Mouse (Mus musculus): ENCODE results near the gene Gm28043. TPM values are rescaled to one million over a fixed set of nuclear protein-coding genes. Genes with fewer than 3 reads are reported as not detected.

The Gm28043 gene
- total RNA-seq, 2 experiments from 2014 or later: 5.3 to 5.8 TPM

DNA sequence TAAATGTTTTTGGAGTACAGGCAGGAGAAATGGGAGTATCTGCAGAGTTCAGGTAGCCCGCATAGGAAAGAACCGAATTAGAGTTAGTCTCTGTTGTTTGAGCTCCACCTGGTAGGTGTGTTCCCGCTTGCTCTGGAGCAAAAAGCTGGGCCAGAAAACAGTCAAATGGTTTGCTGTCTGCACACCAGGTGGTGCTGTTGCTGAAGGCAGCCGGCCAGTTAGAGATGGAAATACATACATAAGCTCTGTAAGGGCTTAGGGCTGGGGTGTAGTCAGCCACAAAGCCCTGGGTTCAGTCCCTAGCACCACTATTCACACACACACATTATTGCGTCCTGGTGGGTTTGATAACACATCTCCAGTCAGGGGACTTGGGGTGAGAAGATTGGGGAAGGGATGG lies 21.4 kb downstream of the Gm28043 start:
- DNase-seq (ENCODE audit: low spot score in 2 of 2): peak; percentile 47 to 50
- Histone ChIP-seq H3K4me3 (no peak overlapping the region), H3K27ac (no peak overlapping the region)
- TF ChIP-seq CTCF (conservative IDR thresholded peaks at IDR 0.05): peak; percentile 78

DNA sequence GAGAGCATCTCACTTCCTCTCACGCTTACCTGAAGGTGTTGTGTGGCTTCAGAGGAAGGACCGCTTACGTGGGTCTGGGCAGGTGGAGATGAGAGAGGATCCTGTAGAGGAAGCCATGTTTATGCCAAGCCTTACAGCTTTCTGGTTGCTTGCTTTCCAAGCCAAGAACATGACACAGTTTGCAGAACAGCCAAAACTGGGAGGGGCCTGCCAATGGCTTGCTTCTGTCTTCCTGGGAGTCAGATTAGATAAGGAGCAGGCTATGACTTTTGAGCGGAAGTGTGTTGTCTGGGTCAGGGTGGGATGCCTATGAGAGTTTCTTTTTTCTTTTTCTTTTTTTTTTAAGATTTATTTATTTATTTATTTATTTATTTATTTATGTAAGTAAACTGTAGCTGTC lies 22.7 kb downstream of the Gm28043 start:
- no peak for TF ChIP-seq CTCF (conservative IDR thresholded peaks at IDR 0.05)
- Histone ChIP-seq H3K27ac (no peak overlapping the region), H3K4me3 (no peak overlapping the region)
- DNase-seq (ENCODE audit: low spot score in 2 of 2): no peak

DNA sequence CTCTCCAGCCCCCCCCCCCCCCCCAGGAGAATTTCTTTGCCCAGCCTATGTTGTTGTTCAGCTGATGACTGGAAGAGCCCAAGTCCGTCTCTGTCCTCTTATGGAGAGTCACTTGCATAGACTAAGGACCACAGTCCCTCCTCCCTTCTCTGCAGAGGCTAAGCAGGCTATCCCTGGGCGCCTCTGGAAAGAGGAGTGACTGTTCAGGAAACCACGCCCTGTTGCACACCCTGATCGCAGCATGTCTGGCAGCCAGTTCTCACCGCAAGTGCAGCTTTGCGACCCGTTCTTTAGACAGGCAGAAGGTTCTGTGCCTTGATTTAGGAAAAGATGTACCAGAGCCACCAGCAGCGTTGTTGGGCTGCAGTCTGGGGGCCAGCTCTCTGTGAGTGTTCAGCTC lies 23.2 kb downstream of the Gm28043 start:
- no peak for TF ChIP-seq CTCF (conservative IDR thresholded peaks at IDR 0.05)
- no peak overlapping the region for H3K27ac ChIP-seq
- DNase-seq (ENCODE audit: low spot score in 2 of 2): no peak

DNA sequence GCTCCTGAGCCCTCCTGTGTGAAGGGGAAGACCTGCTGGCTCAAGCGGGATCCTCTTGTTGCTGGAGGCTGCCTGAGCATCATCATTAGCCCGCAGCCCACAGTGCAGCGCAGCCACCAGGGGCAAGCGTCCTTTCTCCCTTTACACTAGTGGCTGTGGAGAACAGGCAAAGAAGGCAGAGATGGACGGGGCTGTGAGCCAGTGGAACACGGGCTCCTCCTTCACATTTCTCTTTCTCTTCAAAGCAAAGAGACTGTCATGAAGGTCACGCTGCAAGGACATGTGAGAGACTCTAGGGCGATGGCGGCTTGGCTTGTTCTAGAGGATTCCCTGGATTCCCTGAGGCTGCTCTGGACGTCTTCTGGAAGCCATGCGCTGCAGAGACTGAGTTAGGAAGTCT lies 26.3 kb downstream of the Gm28043 start:
- DNase-seq (ENCODE audit: low spot score in 2 of 2): no peak
- Histone ChIP-seq H3K27ac (no peak overlapping the region), H3K4me3 (no peak overlapping the region)
- TF ChIP-seq CTCF (conservative IDR thresholded peaks at IDR 0.05): no peak

More for the DNA sequence above, 23.2 kb downstream of the Gm28043 start:
- no peak overlapping the region for H3K4me3 ChIP-seq

GRCm38 (mm10) chr17:29642219-29642618 lies 27.5 kb downstream of the Gm28043 start:
- no peak overlapping the region for H3K4me3 ChIP-seq
- DNase-seq (ENCODE audit: low spot score in 2 of 2): no peak
- TF ChIP-seq CTCF (conservative IDR thresholded peaks at IDR 0.05): no peak
- H3K27ac ChIP-seq: no peak overlapping the region

DNA sequence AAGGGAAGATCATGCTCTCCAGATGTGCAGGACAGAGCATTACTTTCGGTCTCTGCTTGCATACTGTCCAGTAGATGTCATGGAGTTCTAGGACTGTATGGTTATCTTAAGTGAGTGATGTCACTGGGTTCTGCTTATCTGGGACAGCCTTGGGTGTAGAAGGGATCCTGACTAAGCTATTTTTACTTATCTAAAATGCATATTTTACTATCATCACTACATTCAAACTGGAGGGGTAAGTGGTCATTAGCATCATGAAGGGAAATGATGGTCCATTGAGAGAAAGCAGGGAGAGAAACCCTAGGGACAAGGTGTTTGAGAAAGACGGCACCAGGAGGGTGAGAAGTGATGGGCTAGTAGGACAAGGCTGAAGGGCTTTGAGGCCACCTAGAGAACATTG lies 43.6 kb downstream of the Gm28043 start:
- no peak overlapping the region for H3K4me3 ChIP-seq
- no peak overlapping the region for H3K27ac ChIP-seq
- TF ChIP-seq CTCF (conservative IDR thresholded peaks at IDR 0.05): no peak
- DNase-seq (ENCODE audit: low spot score in 2 of 2): no peak

GRCm38 (mm10) chr17:29660076-29660761 lies 45.5 kb downstream of the Gm28043 start, which contains the start of gene Cmtr1:
Gene Cmtr1 (plus strand): TSS chr17:29660595.
- H3K4me3 ChIP-seq: peak within 1 kb of the TSS; percentile 85
- TF ChIP-seq CTCF (conservative IDR thresholded peaks at IDR 0.05): no peak
- H3K27ac ChIP-seq: peak within 1 kb of the TSS; percentile 95
- peak; percentile 92 to 97 for DNase-seq (ENCODE audit: low spot score in 2 of 2)

- H3K4me3 ChIP-seq: peak overlapping the region; percentile 85
- DNase-seq (ENCODE audit: low spot score in 2 of 2): no peak
- peak overlapping the region; percentile 95 for H3K27ac ChIP-seq
- no peak for TF ChIP-seq CTCF (conservative IDR thresholded peaks at IDR 0.05)
These were observed 46.2 kb downstream of the Gm28043 start for GRCm38 (mm10) chr17:29660762-29661391.

- no peak for TF ChIP-seq CTCF (conservative IDR thresholded peaks at IDR 0.05)
- H3K4me3 ChIP-seq: no peak overlapping the region
- no peak overlapping the region for H3K27ac ChIP-seq
- DNase-seq (ENCODE audit: low spot score in 2 of 2): no peak
These were observed 47.5 kb downstream of the Gm28043 start for GRCm38 (mm10) chr17:29662145-29662544.

DNA sequence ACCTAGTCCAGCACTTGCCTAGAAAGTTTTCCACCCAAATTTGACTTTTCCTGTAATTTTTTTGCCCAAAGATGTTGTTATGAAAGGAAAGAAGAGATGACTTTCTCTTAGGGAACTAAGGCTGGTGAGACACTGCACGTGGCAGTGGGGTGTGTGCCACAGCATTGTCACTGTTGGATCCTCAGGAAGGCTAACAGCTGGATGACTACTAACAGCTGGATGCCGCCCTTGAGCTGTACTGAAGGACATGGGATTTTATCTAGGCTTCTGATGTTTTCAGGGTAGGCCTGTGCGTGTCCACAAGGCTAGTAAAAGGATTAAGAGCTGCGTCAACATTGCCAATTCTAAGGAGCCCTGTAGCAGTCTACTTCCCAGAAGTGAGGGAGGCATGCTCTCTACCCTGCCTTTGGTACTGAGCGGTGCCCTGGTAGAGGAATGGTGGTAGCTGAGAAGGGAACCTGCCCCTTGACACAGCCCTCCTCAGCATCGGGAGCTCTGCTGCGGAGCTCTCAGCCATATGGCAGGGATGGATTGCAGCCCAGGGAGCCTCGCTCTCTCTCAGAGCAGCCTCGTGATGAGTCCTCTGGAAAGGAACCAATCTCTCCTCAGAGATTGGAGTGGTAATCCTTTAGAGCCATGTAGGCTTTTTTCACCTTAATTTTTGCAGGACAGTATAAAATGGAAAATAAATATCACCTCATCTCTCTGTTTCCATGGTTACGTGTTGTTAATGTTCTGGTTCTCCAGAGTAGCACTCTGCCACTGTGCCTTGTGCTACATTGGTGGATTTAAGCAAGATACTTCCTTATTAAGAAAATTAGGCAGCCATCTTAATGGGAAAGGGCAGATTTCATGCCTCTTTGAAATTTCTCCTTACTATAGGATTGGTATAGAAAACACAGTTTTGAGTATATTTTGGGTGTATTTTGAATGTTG lies 53.6 kb downstream of the Gm28043 start:
- peak; percentile 52 to 56 for DNase-seq (ENCODE audit: low spot score in 2 of 2)
- H3K27ac ChIP-seq: peak overlapping the region; percentile 73
- no peak overlapping the region for H3K4me3 ChIP-seq
- no peak for TF ChIP-seq CTCF (conservative IDR thresholded peaks at IDR 0.05)

- H3K27ac ChIP-seq: peak overlapping the region; percentile 73
- no peak overlapping the region for H3K4me3 ChIP-seq
- DNase-seq (ENCODE audit: low spot score in 2 of 2): no peak
- TF ChIP-seq CTCF (conservative IDR thresholded peaks at IDR 0.05): no peak
These were observed 54.4 kb downstream of the Gm28043 start for GRCm38 (mm10) chr17:29669030-29669429.

- Histone ChIP-seq H3K27ac (peak overlapping the region; percentile 10; the same call in 1 of the 2 replicates), H3K4me3 (no peak overlapping the region)
- no peak for TF ChIP-seq CTCF (conservative IDR thresholded peaks at IDR 0.05)
- DNase-seq (ENCODE audit: low spot score in 2 of 2): no peak
These were observed 55.3 kb downstream of the Gm28043 start for GRCm38 (mm10) chr17:29669936-29670335.

GRCm38 (mm10) chr17:29671021-29671420 lies 56.3 kb downstream of the Gm28043 start:
- Histone ChIP-seq H3K27ac (peak overlapping the region; percentile 11; the same call in 1 of the 2 replicates), H3K4me3 (no peak overlapping the region)
- no peak for TF ChIP-seq CTCF (conservative IDR thresholded peaks at IDR 0.05)
- DNase-seq (ENCODE audit: low spot score in 2 of 2): no peak

All from layer of hippocampus, adult 2 months (tissue).